Mouse (Mus musculus) urinary bladder, postnatal 36 days (tissue): ENCODE measurements around the gene Cdk5.

Experiments
- DNase-seq, 2 experiments: peaks; one replicate each; pipeline ENCODE4 v3.0.0; 2022; ENCODE audit warnings: low spot score in 2 of 2, mixed read lengths in 1 of 2

The Cdk5 gene

GRCm38 (mm10) chr5:24427981-24428402, 4.7 kb upstream of the Cdk5 start:
- DNase-seq = no peak

DNA sequence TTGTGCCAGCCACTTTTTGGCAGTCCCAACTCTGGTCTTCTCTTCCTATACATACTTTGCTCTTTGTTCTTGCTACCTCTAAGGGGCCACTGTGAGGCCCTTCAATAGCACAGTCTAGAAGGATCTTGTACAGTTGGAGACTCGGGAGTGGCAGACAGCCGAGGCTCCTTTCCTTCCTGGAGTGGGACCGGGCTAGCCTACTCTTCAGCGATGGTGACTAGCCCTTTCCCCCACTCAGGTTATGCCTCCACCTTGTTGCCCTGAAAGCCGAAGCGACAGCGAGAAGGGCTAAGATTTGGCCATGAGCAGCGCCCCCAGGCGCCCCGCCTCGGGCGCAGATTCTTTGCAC, 3.9 kb upstream of the Cdk5 start:
- DNase-seq = no peak

GRCm38 (mm10) chr5:24426556-24427284, 3.4 kb upstream of the Cdk5 start:
- no peak for DNase-seq

GRCm38 (mm10) chr5:24426037-24426432, 2.7 kb upstream of the Cdk5 start:
- DNase-seq = no peak

GRCm38 (mm10) chr5:24425421-24426036, 2.2 kb upstream of the Cdk5 start:
- no peak for DNase-seq

GRCm38 (mm10) chr5:24424861-24425411, 1.6 kb upstream of the Cdk5 start:
- DNase-seq = peak; percentile 77 to 84

- DNase-seq = no peak
Observed at GRCm38 (mm10) chr5:24424004-24424781, 863 bp upstream of the Cdk5 start.

DNA sequence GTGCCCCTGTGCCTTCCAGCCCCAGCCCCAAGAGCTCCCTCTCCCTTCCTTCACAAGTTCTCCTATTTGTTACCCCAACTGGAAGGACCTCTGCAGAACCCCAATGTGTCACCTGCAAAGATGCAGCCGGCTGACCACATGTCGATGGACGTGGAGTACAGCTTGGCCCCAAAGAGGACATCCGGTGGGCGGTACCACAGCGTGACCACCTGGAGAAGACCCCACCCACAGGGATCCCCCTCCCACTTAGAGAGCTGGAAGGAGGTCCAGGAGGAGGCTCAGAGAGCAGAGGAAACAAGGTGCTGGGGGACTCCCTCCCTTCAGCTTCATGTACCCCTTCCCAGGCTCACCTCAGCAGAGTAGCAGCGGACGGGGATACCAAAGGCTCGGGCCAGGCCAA, 2.9 kb downstream of the Cdk5 start:
- no peak for DNase-seq

GRCm38 (mm10) chr5:24417587-24417986, 5.7 kb downstream of the Cdk5 start:
- no peak for DNase-seq

DNA sequence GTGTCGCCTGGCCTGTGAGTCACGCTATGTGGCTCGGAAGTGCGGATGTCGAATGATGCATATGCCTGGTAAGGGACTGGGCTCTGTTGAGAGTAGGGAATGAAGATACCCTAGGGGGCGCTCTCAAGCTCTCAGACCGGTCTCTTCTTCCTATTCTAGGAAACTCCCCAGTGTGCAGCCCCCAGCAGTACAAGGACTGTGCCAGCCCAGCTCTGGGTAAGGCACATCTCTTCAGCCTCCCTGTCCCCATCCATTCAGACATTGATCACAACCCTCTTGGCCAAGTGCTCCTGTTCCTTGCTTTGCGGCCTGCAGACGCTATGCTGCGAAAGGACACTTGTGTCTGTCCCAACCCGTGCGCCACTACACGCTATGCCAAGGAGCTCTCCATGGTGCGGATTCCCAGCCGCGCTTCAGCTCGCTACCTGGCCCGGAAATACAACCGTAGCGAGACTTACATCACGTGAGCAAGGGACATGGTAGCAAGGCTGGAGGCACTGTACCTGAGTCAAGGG, 7.1 kb downstream of the Cdk5 start:
- DNase-seq = peak; percentile 38 to 43

DNA sequence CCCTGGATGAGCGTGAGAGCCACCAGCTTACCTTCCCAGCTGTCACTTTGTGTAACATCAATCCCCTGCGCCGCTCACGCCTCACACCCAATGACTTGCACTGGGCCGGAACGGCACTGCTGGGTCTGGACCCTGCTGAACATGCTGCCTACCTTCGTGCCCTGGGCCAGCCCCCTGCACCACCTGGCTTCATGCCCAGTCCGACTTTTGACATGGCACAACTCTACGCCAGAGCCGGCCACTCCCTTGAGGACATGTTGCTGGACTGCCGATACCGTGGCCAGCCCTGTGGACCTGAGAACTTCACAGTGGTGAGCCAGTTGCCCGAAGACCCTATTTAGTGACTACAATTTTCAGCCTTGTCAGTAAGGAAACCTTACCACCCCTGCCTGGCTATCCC, 9.4 kb downstream of the Cdk5 start:
- DNase-seq = no peak

DNA sequence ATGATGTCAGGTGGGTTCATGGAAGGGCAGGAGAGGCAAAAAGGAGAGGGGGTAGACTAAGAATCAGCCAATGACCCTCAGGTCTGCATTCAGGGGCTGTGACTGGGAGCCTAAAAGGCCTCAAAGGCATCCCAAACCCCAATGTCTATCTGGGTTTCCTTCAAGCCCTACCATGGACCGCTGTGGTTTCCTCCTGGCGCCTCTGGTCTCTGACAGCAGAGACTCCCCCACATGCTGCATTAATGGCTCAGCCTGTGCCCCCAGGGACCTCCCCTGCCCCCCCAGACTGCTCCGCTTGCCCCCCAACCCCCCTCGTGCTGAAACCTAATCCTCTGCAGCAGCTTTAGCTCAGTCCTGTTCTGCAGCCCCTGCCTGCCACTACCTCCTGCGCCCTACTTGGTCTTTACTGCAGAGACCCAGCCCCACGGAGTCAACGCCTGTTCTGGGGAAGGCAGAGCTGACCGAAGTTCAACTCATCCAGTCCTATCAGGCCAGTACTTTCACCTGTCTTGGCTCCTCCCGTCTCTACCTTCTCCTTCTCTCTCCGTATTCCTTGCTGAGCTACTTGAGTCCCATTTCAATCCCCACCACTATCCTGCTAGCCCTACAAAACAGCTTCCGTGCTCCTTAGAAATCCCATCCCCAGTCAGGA, 10.2 kb downstream of the Cdk5 start, which contains the start of gene Asic3:
TSS of gene Asic3 (plus strand) at position 351 of the 652 bp plus-strand sequence.
- no peak for DNase-seq

DNA sequence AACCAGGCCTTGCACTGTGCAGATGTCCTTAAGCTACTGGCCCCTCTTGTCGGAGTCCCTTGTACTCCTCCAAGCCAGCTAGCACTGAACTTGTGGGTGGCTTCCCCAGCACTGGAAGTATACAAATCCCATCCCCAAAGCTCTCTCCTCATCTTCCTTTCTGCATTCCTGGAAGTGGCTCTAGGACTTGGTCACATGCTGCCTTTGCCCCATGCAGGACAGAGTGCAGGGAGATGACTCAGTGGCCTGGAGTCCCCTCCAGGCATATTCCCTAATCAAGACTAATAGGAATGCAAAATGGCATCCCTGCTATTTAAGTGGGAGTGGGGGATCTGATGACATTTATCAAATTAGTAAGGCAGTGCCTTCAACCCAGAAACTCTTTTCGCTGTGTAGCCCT, 11.3 kb downstream of the Cdk5 start:
- DNase-seq = no peak

GRCm38 (mm10) chr5:24409466-24409865, 13.9 kb downstream of the Cdk5 start:
- DNase-seq = no peak

DNA sequence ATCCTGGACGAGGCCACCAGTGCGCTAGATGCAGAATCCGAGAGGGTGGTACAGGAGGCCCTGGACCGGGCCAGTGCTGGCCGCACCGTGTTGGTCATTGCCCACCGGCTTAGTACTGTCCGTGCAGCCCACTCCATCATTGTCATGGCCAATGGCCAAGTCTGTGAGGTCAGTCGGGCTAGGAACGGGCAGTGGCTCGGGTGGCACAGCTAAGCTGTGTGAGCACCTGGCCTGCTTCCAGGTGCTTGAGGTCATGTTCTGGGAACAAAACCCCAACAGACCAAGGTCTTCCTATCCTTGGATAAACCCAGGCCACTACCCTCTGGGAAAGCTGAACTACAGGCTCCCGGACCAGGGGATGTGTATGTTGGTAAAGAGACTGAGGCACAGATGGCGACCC, 14.7 kb downstream of the Cdk5 start:
- DNase-seq = no peak

DNA sequence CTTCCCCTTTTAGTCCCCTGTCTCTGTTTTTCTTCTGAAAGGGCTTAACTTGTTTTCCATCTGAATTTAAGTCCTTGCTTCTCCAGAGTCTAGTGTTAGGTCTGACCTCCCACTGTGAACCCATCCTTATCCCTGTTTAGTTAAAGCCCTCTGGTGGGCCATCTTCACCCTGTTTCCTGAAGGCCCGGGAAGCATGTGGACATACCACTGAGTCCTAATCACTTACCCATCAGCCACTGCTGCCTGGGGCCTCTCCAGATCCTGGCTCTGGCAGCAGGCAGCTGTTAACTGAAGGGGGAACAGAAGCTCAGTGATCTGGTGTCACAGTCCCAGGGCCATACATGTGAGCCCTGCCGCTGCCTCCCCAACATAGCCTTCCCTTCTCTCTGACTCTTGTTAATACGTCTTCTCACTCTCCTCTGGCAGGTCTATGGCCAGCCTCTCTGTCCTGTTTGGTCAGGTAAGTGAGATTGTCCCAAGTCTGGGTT, 17.9 kb downstream of the Cdk5 start:
- DNase-seq = no peak

- no peak for DNase-seq
Observed at GRCm38 (mm10) chr5:24404594-24405360, 18.6 kb downstream of the Cdk5 start.

GRCm38 (mm10) chr5:24401969-24402368, 21.4 kb downstream of the Cdk5 start:
- no peak for DNase-seq

- DNase-seq = no peak
Observed at GRCm38 (mm10) chr5:24400911-24401605, 22.3 kb downstream of the Cdk5 start.

DNA sequence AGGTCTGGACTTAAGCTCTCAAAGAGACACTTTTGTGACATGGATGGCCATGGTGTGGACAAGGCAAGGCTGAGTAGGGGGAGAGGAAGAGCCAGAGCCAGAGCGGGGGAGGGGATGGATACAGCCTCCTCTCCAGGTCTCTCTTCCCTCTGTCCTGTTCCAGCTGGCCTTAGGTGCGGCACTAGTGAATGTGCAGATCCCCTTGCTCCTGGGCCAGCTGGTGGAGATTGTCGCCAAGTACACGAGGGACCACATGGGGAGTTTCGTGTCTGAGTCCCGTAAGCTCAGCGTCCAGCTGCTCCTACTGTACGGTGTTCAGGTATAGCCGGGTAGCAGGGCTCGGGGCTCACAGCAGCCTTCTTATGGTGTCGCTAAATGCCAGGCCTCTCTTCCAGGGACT, 23.0 kb downstream of the Cdk5 start:
- no peak for DNase-seq
